Mouse (Mus musculus) liver, adult 2 months (tissue): ENCODE data around the gene Tent5b.

Experiments
- CTCF ChIP-seq: fragments of 200-500 bp; IDR thresholded peaks from 2 replicates; pipeline ENCODE4 v1.5.1; 2011; ENCODE audit warnings: low read depth, low read length, control low read depth
- POLR2A ChIP-seq: fragments of 200-500 bp; IDR thresholded peaks from 2 replicates; pipeline ENCODE4 v1.6.1; 2011; ENCODE audit warnings: low read length, control low read depth; ENCODE audit not compliant: insufficient read depth; ENCODE audit errors: extremely low read depth

- TF ChIP-seq CTCF (no peak), POLR2A (no peak)
Measured at GRCm38 (mm10) chr4:133440377-133440795, 39.5 kb upstream of the Tent5b start.
